Mouse (Mus musculus): ENCODE results near the gene Ltbp4. TPM values are rescaled to one million over a fixed set of nuclear protein-coding genes. Genes with fewer than 3 reads are reported as not detected.
A peak's percentile ranks its signal among the peaks of the same experiment; 100 is the strongest.

Ltbp4 gene
- polyA plus RNA-seq, 1 experiment from 2014 or later = 10.3 TPM

DNA sequence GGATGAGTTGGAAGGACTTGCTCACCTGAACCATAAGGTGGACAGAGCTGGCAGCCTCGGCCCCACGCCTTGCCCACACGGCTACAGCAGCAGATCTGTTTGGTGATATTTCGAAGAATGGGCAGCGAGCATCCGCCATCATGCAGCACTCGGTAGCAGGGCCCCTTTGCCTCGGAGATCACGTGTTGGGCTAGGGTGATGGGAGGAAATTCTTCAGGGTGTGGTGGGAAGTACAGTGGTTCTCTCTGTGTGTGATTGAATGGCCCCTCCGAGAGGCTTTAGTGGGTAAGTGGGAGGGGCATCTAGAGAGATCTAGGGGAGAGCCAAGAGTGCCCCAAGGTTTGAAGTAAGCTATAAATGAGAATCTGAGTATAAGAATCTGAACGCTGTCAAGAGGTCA is 9.3 kb downstream of the Ltbp4 start:
- TF ChIP-seq CTCF (IDR thresholded peaks at IDR 0.05) = no peak
- ChIA-PET CTCF (interaction anchor here (1.0 to 1.7 kb wide), 5 partner anchors 21 to 41 kb away, joined by 3 to 9 read pairs (median 4); no protein-coding TSS in a partner anchor), POLR2A (no interaction called here)
- in situ Hi-C loops (cut with MboI; ENCODE audit: low pct_unique_long_range_greater_than_20kb) = no loop called here
- ATAC-seq (no peak), DNase-seq (ENCODE audit: low read depth, low spot score) (no peak)
- H3K27me3 ChIP-seq = no peaks in the 10 kb centered on the region

GRCm38 (mm10) chr7:27327500-27327899 is 10.0 kb downstream of the Ltbp4 start:
- no peak for TF ChIP-seq CTCF (IDR thresholded peaks at IDR 0.05)
- DNase-seq (ENCODE audit: low read depth, low spot score) (no peak), ATAC-seq (no peak)
- CTCF ChIA-PET = interaction anchor here (1.2 to 2.6 kb wide), 2 partner anchors 20 to 26 kb away, joined by 4 to 8 read pairs; no protein-coding TSS in a partner anchor
- POLR2A ChIA-PET = no interaction called here
- no peaks in the 10 kb centered on the region for H3K27me3 ChIP-seq
- in situ Hi-C loops (cut with MboI; ENCODE audit: low pct_unique_long_range_greater_than_20kb) = no loop called here

DNA sequence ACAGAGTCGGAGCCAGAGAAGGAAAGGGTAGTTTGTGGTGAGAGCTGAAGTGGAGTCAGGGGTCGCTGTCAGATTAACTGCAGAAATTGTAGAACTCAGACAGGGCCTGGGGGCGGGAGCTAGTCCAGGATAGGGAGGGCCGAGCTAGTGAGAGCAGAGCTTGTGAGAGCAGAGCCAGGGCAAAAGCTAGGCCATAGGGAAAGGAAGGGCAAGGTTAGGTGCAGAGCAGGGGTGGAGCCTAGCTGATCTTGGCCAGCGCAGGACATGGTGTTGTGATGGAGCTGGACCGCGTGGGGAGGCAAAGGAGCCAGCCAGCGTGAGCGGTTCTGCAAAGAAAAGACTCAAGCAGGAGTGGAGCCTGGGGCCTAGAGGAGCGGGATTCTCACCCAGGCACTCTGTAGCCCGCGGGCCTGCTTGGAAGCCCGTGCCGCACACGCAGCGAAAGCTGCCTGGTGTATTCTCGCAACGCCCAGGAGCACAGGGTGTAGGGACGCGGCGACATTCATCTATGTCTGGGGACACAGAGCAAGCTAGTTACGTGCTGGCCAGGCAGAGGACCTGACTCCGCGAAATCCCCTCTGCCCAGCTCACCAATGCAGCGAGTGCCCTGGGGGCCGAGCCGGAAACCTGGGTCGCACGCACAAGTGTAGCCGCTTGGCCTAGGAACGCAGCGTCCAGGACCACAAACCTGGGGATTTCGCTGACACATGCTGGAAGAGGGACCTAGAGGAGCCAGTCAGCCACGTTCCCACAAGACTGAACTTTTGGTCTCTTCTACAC is 11.2 kb downstream of the Ltbp4 start:
- in situ Hi-C loops (cut with MboI; ENCODE audit: low pct_unique_long_range_greater_than_20kb) = no loop called here
- DNase-seq (ENCODE audit: low read depth, low spot score) = no peak
- POLR2A ChIA-PET = no interaction called here
- ATAC-seq = no peak
- TF ChIP-seq CTCF (IDR thresholded peaks at IDR 0.05) = no peak
- H3K27me3 ChIP-seq = no peaks in the 10 kb centered on the region
- CTCF ChIA-PET = interaction anchor here (1.3 to 2.6 kb wide), 3 partner anchors 11 to 45 kb away, joined by 3 to 8 read pairs (median 5); no protein-coding TSS in a partner anchor

GRCm38 (mm10) chr7:27325697-27326096 is 11.8 kb downstream of the Ltbp4 start:
- no peak for TF ChIP-seq CTCF (IDR thresholded peaks at IDR 0.05)
- in situ Hi-C loops (cut with MboI; ENCODE audit: low pct_unique_long_range_greater_than_20kb) = no loop called here
- ATAC-seq (no peak), DNase-seq (ENCODE audit: low read depth, low spot score) (no peak)
- ChIA-PET POLR2A (no interaction called here), CTCF (interaction anchor here (1.3 to 2.6 kb wide), 3 partner anchors 10 to 44 kb away, joined by 3 to 8 read pairs (median 5); no protein-coding TSS in a partner anchor)
- H3K27me3 ChIP-seq = no peaks in the 10 kb centered on the region

- POLR2A ChIA-PET = no interaction called here
- no peaks in the 10 kb centered on the region for H3K27me3 ChIP-seq
- no peak for TF ChIP-seq CTCF (IDR thresholded peaks at IDR 0.05)
- no peak for ATAC-seq
- in situ Hi-C loops (cut with MboI; ENCODE audit: low pct_unique_long_range_greater_than_20kb) = no loop called here
- DNase-seq (ENCODE audit: low read depth, low spot score) = no peak
- CTCF ChIA-PET = interaction anchor here (1.6 kb wide), 1 partner anchor 44 kb away, joined by 5 read pairs; no protein-coding TSS in a partner anchor
Measured at GRCm38 (mm10) chr7:27324928-27325327, 12.6 kb downstream of the Ltbp4 start.

DNA sequence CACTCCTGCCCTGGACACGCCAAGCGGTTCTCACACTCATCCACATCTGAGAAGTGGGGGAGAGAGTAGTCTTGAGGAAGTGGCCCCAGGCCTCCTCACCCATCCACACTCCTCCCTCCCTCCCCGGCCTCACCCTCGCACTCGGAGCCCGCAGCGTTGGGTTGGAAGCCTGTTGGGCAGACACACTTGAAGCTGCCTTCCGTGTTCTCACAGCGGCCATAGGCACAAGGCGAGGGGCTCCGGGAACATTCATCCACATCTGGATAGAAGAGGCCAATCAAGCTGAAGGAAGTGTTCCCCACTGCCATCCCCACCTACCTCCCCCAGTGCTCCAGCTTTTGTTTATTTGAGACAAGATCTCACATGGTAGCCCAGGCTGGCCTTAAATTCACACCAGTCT is 13.3 kb downstream of the Ltbp4 start:
- ChIA-PET CTCF (no interaction called here), POLR2A (no interaction called here)
- DNase-seq (ENCODE audit: low read depth, low spot score) (no peak), ATAC-seq (no peak)
- in situ Hi-C loops (cut with MboI; ENCODE audit: low pct_unique_long_range_greater_than_20kb) = no loop called here
- no peaks in the 10 kb centered on the region for H3K27me3 ChIP-seq
- TF ChIP-seq CTCF (IDR thresholded peaks at IDR 0.05) = no peak

- ChIA-PET POLR2A (no interaction called here), CTCF (no interaction called here)
- DNase-seq (ENCODE audit: low read depth, low spot score) (no peak), ATAC-seq (no peak)
- no peak for TF ChIP-seq CTCF (IDR thresholded peaks at IDR 0.05)
- in situ Hi-C loops (cut with MboI; ENCODE audit: low pct_unique_long_range_greater_than_20kb) = no loop called here
- H3K27me3 ChIP-seq = no peaks in the 10 kb centered on the region
Measured at GRCm38 (mm10) chr7:27323001-27323400, 14.5 kb downstream of the Ltbp4 start.

- POLR2A ChIA-PET = no interaction called here
- CTCF ChIA-PET = no interaction called here
- in situ Hi-C loops (cut with MboI; ENCODE audit: low pct_unique_long_range_greater_than_20kb) = no loop called here
- TF ChIP-seq CTCF (IDR thresholded peaks at IDR 0.05) = no peak
- DNase-seq (ENCODE audit: low read depth, low spot score) = no peak
- no peak for ATAC-seq
- H3K27me3 ChIP-seq = no peaks in the 10 kb centered on the region
Measured at GRCm38 (mm10) chr7:27322291-27322690, 15.2 kb downstream of the Ltbp4 start.

GRCm38 (mm10) chr7:27319411-27319810 is 18.1 kb downstream of the Ltbp4 start:
- no peaks in the 10 kb centered on the region for H3K27me3 ChIP-seq
- POLR2A ChIA-PET = no interaction called here
- CTCF ChIA-PET = interaction anchor here (1.1 kb wide), 1 partner anchor 10 kb away, joined by 3 read pairs; no protein-coding TSS in a partner anchor
- in situ Hi-C loops (cut with MboI; ENCODE audit: low pct_unique_long_range_greater_than_20kb) = no loop called here
- no peak for TF ChIP-seq CTCF (IDR thresholded peaks at IDR 0.05)
- ATAC-seq (no peak), DNase-seq (ENCODE audit: low read depth, low spot score) (no peak)

DNA sequence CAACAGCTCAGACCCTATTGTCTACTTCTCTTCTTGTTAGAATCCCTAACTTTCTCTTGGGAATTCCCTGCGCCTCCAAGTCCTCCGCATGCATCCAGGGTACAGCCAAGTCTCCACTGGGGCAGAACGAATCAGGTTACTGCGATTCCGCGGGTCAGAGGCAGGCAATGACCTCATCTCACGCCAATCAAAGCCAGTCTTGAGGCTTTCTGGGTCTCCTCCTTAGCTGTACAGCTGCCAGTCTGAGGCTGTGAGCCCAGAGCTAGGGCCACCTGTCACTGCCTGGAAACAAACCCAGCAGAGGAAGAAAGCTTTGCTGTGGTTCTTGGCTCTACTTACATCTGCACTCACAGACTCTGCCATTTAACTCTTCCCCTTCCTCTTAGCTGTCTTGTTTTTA is 21.5 kb downstream of the Ltbp4 start:
- DNase-seq (ENCODE audit: low read depth, low spot score) = no peak
- POLR2A ChIA-PET = no interaction called here
- H3K27me3 ChIP-seq = no peaks in the 10 kb centered on the region
- TF ChIP-seq CTCF (IDR thresholded peaks at IDR 0.05) = no peak
- in situ Hi-C loops (cut with MboI; ENCODE audit: low pct_unique_long_range_greater_than_20kb) = no loop called here
- CTCF ChIA-PET = interaction anchor here (1.6 kb wide), 1 partner anchor 10 kb away, joined by 3 read pairs; no protein-coding TSS in a partner anchor
- ATAC-seq = peak; percentile 93

DNA sequence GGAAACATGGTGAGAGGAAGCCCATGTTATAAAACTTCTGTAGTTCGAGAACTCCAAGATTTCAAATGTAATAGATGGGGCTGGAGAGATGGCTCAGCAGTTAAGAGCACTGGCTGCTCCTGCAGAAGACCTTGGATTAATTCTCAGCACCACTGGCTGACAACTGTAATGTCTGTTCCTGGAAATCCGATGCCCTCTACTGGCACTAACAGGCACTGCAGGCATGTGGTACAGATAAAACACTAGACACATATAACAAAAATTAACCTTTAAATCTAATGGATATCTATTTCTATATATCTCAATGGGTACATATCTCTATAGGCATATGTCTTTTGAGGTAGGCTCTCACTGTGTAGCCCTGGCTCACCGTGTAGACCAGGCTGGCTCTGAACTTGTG is 23.1 kb downstream of the Ltbp4 start:
- POLR2A ChIA-PET = no interaction called here
- no peak for TF ChIP-seq CTCF (IDR thresholded peaks at IDR 0.05)
- H3K27me3 ChIP-seq = no peaks in the 10 kb centered on the region
- DNase-seq (ENCODE audit: low read depth, low spot score) = no peak
- ATAC-seq = no peak
- CTCF ChIA-PET = interaction anchor here (1.6 kb wide), 1 partner anchor 12 kb away, joined by 3 read pairs; no protein-coding TSS in a partner anchor
- in situ Hi-C loops (cut with MboI; ENCODE audit: low pct_unique_long_range_greater_than_20kb) = no loop called here
